Mouse (Mus musculus) frontal cortex, postnatal 10 days (tissue): Measurements from ENCODE around the gene Ankrd44.
A peak's percentile ranks its signal among the peaks of the same experiment; 100 is the strongest.

Experiments
- DNase-seq, 2 experiments: peaks; one replicate each; pipeline ENCODE4 v3.0.0; 2022; ENCODE audit warnings: low spot score in 2 of 2, mixed read lengths in 1 of 2

Gene Ankrd44

DNA sequence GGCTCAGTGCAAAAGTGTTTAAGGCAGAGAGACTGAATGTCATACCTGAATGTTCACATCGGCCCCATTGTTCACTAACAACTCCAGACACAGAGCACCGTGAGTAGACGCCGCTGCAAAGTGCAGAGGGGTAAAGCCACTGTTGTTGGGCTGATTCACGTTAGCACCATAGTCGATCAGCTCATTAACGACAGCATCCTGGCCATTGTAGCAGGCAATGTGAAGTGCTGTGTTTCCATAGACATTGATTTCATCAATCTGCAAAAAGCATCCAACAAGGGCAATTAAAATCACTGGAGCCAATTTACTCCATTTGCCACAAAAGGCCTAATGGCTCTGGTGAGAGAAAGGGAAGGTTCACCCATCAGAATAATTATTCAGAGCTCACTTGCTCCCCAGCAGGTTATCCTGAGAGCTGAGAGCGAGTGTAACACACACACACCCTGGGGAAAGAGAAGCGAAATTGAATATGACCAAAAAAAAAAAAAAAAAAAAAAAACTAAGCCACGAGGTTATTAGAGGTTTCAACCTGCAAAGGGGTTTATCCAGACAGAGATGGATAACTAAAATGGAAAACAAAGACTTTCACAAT, 163.9 kb downstream of the Ankrd44 start:
- DNase-seq, result no peak

DNA sequence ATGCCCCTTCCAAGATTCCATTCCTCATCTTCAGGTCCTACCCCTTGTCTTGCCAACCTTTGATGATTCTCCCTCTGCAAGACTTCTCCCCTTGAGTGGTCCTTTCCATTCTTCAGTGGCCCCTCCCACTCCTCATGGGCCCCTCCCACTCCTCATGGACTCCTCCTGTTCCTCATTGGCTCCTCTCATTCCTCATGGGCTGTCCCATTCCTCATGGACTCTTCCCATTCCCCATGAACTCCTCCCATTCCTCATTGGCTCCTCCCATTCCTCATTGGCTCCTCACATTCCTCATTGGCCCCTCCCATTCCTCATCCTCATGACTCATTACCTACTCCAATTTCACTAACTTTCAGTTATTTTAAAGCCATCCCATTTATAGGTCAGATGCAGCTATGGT, 166.3 kb downstream of the Ankrd44 start:
- DNase-seq, result no peak

DNA sequence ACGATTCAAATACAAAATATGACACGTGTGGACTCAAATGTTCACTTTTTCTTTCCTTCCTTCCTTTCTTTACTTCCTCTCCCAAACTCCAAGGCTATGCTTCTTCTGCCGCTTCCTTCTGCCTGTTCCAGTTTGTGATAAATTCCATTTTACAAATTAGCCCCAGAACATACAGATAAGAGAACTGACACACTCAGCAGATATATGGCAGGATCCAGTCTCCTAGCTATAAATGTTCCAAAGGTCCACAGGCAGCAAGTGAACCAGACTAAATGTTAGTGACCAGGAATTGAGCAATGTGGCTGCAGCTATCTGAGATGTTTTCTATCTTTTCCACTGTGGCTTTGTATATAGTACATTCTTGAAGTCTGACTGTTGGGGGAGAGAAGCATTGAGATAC, 168.9 kb downstream of the Ankrd44 start:
- no peak for DNase-seq

DNA sequence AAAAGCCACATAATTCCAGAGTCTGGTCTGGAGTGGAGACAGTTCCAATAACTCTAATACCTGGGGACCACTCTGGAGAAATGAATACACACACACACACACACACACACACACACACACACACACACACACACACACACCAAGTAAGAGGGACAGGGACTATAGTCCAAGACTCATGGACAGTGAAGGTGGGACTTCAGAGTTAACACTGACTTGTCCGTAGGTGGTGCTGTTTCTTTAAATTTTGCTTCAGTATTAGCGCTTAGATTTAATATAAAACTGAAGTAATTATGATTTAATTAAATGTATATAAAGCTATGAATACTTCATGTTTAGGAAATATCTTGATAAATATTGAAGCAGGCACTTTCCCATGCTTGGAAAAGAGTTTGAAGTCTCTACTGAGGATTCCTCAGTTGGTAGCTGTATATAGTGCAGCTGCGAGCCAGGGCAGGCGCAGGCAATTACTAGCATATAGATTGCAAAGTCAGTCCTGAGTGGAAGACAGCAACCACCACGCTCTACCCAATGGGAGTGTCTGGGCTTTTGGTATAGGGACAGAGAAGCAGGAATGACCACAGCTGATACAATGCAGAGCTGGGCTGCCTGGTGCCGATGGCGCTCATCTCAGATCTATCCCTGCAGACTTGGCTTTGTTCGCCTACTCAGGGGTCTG, 170.4 kb downstream of the Ankrd44 start:
- DNase-seq, result no peak

DNA sequence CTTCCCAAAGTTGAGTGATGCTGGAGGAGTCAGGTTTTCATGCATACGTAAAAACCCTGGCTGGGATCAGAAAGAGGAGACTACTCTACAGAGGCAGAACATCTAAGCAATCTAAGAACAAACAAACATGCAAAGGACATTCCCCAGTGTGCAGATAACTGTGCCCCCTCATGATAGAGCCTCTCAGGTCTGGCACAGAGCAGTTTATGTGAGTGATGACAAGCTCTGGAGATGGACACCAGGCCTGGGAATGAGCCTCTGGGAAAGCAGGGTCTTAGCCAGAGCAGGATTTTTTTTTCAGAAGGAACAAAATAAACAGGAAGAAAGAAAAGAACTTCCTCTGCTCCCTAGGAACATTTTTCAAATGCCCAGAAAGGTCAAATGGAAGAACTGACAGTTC, 176.2 kb downstream of the Ankrd44 start:
- no peak for DNase-seq

DNA sequence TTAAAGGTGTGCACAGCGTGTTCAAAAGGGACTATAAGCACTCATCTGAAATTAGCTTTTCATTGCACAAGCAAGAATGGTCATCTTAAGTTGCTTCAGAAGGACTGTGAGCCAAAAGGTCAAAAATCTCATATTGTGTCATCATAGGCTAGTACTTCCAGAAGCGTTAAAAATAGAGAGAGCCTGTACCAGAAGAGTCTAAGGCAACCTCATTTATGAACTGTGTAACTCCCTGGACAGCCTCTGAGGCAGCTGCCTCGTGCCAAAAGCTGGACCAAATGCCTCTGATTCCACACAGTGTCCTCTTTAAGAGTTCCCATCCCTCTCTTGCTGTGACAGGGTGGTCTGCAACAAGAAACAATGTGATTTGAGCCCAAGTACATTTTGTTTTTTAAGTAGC, 176.7 kb downstream of the Ankrd44 start:
- DNase-seq, result no peak

DNA sequence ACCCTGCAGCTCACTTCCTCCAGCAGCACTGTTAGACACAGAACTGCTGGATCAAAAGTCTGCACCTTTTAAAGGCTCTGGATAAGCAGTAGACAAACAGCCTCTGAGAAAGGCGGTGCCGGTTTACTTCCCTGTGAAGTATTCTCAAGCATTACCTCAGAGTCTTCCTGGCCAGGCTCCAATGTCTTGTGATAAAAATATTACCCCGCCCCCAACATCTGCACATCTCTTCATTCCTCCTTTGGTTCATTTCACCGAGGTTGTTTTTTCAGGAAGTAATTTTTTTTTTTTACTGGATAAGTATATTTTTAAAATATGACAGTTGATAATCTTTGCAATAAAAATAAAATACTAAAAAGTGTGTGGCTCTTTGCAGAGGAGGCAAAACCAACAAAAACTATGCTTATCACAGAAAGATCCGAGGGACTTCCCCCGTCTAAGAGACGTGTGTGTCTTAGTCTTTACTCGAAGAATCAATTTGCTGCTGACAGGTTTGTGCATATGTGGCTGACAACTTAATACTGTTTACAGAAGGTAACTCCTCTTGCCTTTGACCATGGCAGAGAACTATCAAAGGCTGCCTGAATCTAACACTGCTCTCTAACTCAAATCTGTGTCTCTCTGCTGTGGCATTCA, 178.3 kb downstream of the Ankrd44 start:
- DNase-seq, result no peak

DNA sequence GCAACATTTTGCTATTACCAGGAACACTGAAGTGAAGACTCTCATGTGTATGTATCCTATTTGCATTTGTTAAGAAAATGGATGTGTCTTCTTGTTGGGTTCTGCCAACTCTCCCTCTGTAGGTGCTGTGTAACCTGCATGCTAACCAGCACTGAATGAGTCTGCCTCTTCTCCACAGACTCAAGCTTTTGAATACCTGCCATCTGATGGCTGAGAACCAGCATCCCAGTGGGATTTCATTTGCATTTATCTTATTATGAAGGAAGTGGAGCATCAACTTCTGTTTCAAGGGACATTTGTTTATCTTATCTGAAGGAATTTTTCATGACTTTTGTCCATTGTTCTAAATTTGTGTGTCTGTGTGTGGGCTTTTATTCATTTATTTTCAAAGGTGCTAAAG, 180.5 kb downstream of the Ankrd44 start:
- DNase-seq, result no peak

DNA sequence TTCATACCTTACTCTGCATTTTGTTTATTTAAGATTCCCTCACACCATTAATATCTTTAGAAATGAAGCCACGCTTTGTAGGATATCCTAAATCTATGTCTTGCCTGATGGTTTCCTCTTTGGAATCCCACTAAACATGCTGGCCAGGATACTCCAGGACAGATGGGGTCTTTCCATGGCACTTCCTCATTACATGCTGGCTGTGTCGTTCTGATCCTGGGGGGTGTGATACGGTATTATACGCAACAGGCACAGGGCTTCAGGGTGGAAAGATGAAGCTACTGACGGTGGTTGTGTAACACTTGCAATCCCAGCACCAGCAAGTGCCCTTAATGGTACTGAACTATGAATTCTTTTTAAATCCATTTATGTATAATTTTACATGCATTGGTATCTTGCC, 182.0 kb downstream of the Ankrd44 start:
- DNase-seq, result no peak

DNA sequence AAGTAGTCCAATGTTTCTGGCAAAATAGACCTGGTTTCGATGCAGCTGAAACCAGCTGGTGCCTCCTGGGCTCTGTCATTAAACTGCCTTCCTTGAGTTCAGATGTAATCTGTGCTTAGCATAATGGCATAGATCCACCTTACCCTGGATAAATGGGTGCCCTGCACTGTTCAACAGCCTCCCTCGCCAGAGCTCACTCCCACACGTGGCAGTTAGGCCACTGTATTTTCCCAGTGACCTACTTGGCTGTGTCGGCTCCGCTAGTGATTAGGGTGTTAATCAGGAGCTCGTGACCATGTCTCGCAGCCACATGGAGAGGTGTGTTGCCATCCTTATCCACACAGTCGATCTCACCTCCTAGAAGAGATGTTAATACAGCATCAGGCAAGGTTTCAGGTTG, 183.1 kb downstream of the Ankrd44 start:
- no peak for DNase-seq

DNA sequence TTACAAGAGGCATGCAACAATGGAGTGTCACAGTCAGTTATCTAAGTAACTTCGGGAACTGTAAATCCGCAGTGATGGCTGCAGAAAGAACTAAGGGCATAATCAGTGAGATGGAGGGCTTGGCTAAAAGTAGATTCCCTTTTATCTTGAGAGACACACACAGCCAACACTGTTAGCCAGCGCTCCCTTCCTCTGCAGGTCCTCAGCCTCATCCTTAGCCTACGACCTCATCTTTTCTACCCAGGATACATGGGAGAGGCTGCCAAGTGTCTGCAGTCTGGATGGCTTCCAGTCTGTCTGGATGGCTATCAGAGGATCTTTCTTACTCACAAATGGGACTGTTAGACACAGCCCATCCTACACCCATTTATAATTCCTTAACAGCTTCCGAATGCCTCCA, 185.3 kb downstream of the Ankrd44 start:
- DNase-seq, result no peak

DNA sequence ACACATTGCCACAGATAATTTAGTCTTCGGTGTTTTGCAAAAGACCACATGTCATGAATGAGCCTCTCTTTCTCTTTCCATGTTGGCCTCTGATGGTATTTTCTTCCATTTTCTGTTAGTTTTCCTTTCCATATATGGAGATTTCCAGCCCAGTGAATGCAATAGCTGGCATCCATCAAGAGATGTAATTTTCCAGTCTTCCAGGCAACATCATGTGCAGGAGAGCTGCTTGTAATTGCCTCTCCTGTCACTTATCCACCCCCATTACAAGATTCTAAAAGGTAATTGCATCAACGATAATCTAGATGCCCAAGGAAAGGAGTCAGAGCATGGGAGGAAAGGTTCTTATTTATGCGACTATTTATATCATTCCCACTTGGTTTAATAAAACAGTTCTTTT, 188.7 kb downstream of the Ankrd44 start:
- DNase-seq, result no peak

DNA sequence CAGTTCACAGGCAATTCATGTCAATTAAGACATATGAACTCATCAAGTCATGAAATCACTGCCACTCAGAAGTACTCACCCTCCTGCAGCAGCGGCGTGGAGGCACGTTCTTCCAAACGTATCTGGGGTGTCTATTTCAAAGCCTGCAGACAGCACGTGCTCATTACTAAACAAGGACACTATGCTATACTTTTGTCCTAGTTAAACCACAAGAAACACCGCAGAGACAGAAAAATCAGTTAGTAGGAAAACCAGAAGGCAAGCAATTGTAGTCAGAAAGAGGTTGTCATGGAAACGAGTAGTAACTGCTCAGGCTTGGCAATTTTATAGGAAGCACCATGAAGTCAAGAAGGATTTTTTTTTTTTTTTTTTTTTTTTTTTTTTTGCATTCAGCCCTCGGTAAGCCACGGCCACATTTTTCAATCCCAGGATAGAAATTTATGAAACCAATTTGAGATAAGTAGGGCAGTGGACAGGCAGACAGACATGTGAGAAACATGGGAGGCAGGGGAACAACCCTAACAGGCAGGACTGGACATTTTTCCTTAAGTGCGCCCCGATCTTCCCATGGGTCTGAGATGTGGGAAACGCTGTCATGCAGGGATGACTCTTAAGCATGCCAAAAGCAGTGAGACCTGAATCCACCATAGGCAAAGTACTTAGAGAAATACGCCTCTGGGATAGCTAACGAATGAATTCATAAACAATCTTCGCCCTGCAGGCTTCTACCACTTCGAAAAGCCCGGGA, 191.1 kb downstream of the Ankrd44 start:
- no peak for DNase-seq

DNA sequence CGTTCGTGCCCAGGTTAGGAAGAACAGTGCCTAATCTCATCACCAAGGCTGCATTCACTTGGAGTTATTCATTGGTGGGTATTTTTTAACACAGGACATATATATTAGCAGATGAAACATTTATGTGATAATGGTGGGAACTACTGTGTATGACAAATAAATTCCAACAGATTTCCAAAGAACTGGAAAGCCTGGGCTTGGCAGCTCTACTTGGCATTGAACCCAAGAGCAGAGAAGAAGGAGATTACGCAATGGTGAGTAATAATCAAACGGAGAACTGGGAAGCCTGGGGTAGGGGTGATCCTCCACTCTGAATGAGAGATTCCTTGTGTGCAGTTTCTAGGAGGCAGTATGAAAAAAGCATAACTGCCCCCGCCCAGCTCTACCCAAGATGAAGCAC, 196.9 kb downstream of the Ankrd44 start:
- no peak for DNase-seq

DNA sequence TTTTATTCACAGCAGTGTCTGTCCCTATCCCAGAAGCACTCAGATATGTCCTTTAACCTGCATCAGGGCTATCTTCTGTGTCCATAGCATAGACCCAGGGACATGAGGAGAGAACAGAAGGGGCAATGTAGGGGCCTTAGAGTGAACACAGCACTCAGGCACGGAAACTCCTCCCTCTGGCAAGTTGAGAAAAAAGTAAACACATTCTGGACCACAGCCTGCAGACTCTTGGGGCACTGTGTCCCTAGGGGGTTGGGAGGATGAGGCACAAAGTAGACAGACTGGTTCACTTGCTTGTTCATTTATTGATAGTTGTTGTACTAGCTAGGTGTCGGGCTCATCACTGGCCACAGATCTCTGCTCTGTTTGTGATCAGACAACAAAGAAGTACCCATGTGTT, 199.6 kb downstream of the Ankrd44 start:
- DNase-seq, result no peak

DNA sequence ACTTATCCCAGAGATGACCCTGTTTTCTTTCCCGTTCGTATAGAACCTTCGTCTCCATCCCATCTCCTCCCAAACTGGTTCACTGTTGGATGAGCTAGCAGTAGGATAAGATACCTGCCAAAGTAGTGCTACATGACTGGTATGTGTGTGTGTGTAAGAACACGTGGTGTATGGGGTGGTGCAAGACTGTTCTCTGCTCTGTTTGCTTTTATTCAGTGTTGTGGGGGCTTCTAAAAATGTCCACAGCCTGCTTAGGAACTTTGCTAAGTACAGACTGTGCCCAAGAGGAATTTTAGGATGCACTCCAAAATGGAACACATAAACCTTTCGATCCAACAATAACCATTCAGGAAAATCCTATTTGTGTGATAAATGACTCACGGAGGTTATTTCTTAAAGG, 209.3 kb downstream of the Ankrd44 start:
- DNase-seq, result peak in 1 of 2 experiments; percentile 46

DNA sequence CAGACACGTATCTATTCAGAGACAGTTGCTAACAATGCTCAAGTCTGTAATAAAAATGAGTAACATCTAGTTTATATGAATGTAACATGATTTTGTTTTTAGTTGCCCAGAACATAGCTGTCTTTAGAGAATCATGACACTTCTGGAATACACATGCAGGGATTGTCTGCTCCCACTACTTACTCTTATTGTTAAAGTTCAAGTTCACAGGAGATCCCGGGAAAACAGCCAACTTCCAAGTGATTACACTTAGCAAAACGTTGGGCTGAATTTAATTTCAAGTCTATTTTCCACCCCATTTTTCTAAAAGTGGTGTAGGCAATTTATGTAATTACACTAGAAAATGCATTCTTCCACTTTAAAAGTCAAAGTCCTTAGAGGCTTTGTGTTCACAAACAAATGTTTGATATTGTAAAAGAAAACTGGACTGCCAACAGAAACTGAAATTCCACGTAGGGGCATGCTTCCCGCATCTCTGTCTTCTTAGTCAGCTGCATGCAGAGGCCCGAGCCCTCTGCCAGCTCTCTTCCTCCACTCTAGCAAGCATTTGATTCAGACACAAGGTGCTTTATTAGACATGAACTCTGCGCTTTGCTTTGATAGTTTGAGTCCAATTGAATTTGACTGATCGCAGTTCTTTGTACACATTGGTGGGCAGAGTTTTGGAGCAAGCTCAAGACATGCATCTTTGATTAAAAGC, 211.0 kb downstream of the Ankrd44 start:
- no peak for DNase-seq

DNA sequence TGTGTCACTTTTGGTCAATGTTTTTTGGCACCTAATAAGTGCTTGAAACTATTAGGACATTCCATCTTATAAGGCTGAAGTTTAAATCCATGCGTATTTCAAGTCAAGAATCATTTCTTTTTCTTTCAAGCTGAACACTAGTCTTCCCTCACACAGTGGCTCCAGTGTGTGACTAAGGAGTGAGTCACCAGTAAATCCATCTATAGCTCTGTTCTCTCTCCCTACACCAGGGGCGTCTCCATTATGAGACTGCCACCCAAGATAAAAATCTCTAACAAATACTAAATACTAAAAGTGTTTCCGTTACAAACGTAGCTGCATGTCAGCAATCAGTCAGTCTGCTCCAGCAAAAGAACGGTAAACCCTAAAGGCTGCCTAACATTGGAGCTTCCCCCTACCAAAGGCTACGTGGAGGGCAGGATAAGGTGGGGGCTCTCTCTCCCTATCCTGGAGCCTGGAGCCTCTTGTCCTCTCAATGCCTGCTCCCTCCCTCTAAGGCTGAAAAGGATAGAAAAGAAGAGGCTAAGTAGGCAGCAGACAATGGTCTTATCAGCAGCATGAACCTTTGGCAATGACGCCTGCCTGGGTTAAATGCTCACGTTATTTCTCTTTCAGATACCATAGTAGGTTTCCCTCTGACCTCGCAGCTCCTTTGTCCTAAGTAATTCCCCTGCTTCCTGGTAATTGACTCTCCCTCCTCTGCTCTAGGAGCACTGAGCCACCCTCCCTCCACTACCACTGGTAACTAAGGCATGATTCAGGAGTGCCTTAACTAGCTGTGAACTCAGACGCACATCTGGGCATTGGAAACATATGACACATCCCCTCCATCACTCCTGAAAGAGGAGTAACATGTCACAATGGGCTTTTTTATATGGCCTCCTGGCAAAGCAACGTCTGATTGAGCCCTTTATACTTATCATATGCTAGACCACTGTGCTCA, 212.7 kb downstream of the Ankrd44 start:
- DNase-seq, result no peak

DNA sequence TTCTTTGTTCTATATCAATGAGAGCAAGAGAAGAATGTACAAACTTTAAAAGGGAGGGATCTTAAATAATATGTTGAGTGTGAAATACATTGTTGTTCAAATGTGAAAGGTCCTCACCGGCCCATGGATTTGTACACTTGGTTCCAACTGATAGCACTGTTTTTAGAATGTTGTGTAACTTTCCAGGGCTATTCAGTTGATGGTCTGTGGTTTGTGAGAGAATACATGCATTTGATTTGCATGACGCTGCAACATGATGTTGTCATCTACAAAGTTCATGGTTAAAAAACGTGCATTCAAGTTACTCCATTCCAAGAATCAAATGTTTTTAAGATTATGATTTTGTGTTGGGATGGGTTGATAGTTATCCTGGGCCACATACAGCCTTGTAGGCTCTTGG, 214.6 kb downstream of the Ankrd44 start:
- no peak for DNase-seq

DNA sequence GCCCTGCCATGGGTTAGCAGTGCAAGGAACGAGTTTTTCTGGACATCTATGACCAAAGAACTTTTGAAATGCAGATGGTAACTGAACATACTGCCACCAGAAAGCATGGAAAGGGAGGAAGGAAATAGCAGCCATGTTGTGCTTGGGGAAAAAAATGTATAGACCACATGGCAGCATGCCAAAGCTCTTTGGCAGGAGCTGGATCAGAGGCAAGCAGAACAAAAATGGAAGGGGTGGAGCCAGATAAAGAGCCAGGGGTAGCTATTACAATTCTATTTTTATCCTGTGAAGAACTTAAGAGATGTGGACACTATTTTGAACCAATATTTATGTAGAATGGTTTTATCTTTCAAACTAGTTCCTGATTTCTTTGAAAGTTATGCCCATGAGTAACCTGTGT, 215.6 kb downstream of the Ankrd44 start:
- no peak for DNase-seq
